Mouse (Mus musculus): Measurements from ENCODE around the gene Ppp1r1b.

DNA sequence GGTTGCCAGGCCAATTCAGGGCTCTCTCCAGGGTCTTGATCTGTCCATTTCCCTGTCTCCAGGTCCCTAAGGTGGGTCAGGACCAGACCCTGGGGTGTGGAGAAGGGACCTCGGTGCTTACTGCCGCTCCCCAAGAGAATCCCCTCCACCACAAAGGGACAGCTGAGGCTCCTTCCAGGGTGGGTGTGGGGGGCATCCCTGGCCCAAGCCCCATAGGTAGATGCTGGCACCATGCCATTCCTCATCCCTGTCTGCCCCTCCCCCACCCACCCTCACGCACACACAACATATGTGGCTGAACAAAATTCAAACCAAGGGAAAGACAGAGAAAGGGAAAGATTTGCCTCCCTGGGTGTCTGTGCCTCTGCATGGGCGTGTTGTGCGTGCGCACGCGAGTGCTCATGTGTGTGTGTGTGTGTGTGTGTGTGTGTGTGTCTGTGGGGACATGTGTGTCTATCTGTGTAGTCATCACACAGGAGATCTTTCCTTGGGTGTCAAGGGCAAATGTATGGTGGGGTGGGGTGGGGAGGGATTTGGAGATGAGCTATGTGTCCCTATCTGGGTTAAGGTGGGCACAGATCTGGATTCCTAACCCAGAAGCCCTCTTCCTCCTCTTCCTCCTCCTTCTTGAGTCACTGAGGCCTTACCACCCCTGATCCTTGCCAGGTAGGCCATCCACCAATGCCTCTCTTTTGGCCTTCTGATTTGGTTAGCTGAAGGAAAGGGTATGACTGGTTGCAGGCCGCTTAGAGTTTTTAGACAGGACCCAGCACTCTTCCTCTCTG, 18.1 kb upstream of the Ppp1r1b start:
- no peak for TF ChIP-seq EP300 (IDR thresholded peaks at IDR 0.05; ENCODE audit: low read depth)
- no peak for TF ChIP-seq CTCF (IDR thresholded peaks at IDR 0.05; ENCODE audit: low read depth)
